Mouse (Mus musculus): ENCODE data around the gene Prune2.

Gene Prune2

DNA sequence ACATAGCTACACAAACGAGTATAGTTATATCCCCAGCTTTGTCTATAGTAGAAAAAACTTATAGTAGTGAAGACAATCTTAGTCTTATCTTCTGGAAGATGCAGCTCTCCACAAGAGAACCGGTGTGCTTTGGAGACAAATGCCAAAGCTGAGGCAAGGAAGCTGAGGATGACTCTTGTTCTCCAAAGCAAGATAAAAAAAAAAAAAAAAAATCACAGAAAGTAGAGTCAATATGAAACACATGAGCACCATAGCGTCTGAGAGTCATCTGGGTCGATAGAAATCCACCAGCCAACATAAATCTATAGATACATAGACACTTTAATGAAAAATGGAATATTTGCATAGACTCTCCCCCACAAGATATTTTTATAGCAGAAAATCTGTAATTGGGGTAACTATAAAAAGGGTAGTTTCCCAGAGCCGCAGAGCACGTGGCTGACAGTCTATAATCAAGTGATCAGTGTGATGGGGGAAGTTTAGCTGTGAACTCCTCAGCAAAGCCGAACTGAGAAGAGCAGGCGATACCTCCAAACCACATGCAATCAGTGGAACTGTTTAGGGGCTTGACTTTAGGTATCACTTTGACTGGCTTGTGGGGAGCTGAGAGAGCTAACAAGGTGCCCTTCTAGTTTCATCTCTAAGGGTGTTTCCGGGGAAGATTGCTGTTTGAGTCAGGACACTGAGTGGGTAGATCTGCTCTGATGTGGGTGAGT lies 308.7 kb downstream of the Prune2 start:
- DNase-seq: no peak

DNA sequence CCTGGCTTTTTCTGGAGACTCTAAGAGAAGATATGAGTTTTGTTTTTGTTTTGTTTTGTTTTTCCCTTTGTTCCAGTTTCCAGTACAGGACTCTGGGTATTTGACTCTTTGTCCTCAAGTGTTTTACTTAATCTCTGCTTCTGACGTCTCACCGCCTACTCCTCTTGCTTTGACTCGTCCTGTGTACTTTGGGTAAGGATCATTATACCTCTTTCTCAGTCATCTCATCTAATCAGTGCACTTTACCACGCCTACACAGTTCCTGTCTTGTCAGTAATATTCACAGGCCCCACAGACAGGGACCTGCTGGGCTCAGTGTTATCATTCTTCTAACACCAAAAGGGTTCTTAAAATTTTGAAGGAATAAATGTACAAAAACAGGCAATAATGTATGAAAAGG lies 312.8 kb downstream of the Prune2 start:
- no peak for DNase-seq

DNA sequence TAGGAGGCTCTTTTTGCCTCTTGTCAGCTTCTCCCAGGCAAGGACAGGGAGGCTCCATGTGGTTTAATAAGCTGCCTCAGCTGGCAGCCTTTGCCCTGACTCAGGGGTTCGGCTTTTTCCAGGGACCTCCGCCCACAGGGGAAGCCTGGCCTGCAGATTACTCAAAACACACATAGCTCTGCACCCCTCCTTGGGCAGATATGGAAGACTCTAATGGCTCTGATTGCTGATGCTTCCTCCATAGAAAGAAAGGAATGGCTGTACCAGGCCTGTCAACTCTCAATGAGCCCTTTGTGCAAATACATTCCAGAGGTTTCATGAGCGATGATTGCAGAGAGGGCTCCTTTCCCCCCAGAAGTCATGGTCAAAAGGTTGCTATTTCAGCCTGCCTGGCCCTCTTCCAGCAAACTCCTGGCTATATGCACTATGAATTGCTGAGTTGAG lies 315.3 kb downstream of the Prune2 start:
- DNase-seq: no peak

DNA sequence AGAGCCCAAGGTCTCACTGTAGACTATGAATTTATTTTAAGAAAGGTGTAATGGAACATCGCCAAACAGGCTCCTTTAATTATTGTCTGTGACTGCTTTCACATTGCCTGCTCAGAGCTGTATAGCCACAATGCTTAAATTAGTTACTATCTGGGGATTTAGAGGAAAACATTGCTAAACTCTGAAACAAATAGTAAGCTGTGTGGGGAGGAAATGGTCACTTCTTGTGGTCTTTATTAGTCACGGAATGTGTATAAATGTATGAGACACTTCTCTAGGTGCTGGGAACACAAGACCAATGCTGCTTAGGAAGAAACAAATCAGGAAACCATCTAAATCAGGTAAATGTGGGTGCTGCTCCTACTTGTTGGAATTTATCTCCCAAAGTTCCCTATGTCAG lies 317.1 kb downstream of the Prune2 start:
- DNase-seq: no peak
